Mouse (Mus musculus) right cerebral cortex, postnatal 4 days (tissue): ENCODE measurements around the gene Myo5c.

Experiments
- DNase-seq: peaks from one replicate; pipeline ENCODE4 v3.0.0-alpha.2; 2022

The Myo5c gene

DNA sequence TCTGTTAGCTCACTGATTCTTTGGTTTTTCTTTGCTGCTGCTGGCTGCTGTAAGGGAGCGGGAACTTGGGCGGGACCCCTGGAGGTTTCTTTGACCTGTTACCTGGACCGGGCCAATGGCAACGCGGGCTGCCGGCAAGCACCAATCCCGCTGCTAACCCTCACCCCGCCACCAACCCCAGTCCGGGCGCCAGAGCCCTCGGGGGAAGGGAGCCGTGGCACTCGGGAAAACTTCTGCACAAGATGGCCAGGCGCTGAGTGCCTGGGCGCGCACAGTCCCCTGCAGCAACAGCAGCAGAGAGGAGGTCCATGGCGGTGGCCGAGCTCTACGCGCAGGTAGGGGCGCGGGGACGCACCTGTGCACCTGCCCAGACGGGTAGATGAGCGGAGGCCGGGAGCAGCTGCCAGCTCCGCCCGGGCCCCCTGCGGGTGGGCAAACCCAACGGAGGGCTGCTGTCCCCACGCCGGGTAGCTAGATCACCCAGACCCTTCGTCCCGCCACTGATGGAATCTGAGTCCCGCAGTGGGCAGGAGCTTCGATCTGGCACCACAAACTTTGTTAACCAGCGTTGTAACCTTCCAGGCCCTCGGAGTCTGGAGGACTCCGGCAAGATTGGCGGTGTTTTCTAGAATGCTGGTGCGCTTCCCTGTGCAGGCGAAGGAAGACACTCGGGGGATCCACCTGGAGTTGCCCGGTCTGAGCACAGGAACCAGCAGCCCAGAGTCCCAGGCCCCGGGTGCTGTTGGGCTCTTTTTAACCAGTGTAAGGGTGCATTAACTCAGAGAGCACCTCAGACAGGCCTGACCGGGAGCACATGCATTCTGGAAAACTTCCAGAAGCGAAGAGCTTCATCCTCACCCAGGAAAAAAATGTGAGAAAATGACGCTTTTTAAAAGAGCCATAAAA lies at the start of gene Myo5c:
Gene Myo5c, plus strand, starts transcription at position 180 of the 906 bp plus-strand sequence.
- no peak for DNase-seq

DNA sequence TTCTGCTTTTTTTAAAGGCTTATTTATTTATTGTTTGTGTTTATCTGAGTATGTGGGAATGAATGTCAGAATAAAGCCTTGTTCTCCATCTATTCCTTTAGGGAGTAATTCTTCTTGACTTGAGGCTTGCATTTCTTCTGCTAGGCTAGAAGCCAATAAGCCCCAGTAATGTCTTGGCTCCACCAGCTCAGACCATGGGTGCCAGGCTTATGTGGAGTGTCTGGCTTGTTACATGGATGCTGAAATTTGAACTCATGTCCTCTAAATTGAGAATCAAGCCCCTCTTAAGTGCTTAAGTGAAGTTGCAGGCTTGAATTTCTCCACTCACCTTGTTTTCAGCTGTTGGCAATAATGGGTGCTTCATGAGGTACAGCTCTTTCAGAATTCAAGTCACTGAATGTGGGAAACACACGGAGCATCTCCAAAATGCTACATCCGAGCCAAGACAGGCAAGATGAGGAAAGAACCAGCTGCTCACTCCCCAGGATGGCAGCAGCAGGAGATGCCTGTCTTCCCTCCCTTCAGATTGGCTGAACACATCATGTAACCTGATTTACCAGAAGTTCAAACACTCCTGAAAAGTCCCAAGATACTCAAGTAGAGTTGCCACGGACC lies 44.1 kb upstream of the Myo5c start:
- no peak for DNase-seq

GRCm38 (mm10) chr9:75193858-75194257 lies 38.0 kb upstream of the Myo5c start:
- no peak for DNase-seq

- no peak for DNase-seq
Measured at GRCm38 (mm10) chr9:75196335-75196734, 35.5 kb upstream of the Myo5c start.

GRCm38 (mm10) chr9:75197297-75197696 lies 34.5 kb upstream of the Myo5c start:
- peak; percentile 20 for DNase-seq

DNA sequence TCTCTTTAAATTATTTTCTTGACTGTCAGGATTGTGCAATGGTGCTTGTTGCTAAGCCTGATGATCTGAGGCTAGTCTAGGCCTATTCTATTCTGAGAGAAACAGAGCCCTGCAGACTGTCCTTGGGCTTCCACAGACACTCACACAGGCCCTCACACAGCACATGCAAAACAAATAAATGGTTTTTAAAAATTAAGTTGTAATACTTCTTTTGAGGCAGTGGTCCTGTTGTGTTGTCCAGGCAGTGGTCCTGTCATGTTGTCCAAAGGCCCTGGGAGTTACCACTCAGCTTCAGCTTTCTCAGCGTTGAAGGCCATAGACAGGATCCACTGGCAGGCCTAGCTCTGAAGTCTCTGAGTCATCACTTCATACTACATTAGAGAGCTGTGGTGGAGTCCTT lies 30.3 kb upstream of the Myo5c start:
- DNase-seq = no peak

- DNase-seq = no peak
Measured at GRCm38 (mm10) chr9:75202036-75202435, 29.8 kb upstream of the Myo5c start.

DNA sequence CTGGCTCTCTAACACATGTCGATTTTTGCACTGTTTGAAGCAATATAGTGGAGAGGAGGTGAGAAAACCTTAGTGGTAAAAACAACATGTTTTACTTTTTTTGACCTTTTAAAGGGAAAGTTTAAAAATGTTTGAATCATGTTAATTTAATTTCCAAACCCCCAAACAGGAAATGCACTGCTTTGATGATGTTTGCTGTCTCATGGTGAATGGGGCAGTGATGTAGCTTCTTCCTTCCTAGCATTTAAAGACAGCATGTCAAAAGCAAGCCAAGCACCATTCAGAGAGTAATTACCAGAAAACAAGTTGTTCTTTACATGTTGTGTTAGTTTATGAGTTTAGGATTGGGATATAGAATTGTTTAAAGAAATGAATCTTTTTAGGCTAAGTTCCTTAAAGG lies 22.6 kb upstream of the Myo5c start:
- DNase-seq = no peak

DNA sequence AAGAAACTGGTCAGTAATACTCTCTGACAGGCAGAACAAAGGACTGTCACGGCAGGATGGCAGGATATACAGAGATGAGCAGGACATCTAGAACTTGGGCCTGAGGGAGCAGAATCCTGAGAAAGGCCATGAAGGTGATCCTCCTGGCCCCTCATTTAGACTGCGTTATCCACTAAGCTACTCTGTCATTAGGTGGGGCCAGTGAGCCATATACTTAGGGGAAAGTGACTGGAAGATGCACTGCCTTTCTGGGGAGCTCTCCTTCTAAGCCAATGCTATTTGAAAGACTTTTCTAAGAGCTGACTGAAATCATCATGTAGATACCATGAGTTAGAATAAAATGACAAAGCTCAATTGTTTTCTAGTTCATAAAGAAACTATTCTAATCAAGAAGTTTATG lies 21.6 kb upstream of the Myo5c start:
- DNase-seq = no peak

- DNase-seq = no peak
Measured at GRCm38 (mm10) chr9:75214743-75215413, 16.9 kb upstream of the Myo5c start.

GRCm38 (mm10) chr9:75219942-75220341 lies 11.9 kb upstream of the Myo5c start:
- DNase-seq = no peak

DNA sequence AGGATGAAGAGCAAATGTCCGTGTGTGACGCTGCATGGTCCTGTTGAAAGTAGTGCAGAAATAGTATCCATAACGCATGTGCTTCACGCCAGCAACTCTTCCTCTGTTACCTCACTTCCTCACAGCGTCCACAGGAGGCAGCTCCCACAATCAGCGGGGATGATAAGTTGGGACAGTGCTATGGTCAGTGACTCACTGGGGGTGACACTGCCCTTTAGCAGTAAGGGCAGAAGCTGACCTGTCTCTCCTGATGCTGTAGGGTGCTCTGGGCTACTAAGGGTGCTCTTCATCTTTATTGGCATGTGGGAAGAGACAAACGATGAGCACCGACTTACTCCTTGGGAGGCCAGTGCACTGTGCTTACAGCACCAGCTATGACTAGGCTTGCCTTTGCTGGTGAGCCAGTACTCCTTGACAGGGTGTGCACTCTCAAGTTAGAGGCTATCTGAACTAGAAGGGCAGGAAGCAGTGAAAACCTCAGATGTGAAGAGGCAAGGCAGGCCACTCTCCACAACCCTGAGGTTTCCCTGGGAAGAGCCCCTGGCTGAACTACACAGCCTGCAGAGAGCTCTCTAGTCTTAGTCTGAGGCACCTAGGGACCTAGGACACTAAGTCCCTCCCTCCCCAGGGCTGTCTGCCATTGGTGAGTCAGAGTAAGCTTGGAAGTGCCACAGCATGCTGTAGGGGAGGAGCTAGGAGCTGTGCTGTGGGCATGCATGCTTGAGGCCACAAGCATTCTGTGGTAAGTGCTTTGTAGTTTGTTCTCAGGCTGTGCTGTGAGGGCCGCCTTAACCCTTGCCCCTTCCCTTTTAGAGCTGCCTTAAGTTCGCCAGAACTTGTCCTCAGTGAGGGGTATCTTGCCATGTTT lies 10.2 kb upstream of the Myo5c start:
- DNase-seq = no peak

DNA sequence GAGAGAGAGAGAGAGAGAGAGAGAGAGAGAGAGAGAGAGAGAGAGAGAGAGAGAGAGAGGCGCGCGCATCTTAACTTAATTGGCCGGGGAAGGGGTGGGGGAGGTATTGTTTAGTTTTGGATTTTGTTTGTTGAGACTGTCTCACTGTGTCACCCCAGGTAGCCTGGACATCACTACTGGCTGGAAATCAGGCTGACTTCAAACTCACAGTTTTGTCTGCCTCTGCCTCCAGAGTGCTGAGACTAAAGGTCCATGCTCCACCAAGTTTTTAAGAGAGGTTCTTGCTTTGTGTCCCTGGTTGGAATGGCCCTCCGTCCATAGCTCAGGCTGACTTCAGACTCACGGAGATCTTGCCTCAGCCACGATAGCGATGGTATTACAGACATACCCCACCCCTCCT lies 1.0 kb downstream of the Myo5c start:
- DNase-seq = no peak

- DNase-seq = no peak
Measured at GRCm38 (mm10) chr9:75234271-75234741, 2.5 kb downstream of the Myo5c start.

GRCm38 (mm10) chr9:75234983-75235627 lies 3.3 kb downstream of the Myo5c start:
- no peak for DNase-seq

DNA sequence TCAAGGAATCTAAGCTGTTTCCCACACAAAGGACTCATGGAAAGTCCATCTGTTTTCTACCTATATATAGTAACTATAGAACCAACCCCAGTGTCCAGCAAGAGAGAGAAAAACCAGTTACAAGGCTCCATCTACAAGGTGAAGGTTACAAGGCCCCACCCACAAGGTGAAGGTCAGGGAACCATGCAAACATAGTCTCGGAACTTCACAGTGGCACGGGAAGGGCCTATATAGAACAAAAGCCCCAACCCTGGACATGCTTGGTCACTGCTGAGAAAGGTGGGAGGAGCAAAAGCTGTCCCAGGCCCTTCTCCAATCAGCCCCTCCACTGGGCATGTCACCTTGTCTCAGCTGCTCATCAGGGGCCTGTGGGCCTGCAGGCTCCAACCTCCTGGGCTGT lies 3.9 kb downstream of the Myo5c start:
- no peak for DNase-seq

DNA sequence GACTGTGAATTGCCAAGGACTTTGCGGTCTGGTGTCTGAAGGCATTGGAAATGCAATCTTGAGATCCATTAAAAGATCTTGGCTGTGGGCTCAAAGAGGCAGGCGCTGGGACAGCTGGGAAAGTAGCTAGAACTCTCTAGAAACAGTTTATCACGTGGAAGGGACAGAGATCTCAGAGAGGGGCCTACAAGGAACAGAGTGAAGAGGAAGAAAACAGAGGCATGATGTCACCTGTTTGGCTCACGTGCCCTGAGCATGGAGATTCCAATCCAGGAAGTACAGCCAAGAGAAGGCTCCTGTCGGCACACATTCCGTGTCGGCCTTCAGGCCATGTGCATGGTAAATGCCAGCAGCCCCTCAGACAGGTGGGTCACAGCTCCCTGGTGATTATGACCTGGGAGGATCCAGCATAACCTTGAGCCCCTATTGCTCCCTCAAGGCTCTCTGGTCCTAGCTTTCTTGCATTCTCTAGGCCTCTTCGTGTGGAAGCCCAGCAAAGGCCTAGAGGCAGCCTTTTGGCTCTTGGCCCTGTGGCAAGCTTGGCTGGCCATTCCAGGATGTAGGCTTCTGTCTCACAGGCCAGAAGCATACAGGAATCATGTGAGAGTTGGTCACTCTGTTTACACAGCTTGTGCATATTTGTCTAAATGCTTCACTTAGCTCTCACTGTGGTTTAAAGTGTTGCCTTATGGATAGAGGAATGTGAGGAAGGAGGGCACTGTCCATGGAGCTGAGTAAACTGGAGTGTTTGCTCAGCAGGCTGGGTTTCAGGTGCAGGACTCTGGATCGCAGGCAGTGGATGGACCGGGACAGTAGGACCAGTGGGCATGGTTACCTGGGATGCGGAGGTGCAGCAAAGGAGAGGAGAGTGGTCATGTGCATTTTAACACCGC lies 4.8 kb downstream of the Myo5c start:
- DNase-seq = no peak

GRCm38 (mm10) chr9:75238179-75238578 lies 6.4 kb downstream of the Myo5c start:
- DNase-seq = no peak

- no peak for DNase-seq
Measured at GRCm38 (mm10) chr9:75243052-75243451, 11.2 kb downstream of the Myo5c start.

GRCm38 (mm10) chr9:75243730-75244406 lies 12.0 kb downstream of the Myo5c start:
- no peak for DNase-seq
